Mouse (Mus musculus) G1E (cell line): ENCODE results near the gene Tfap4.

Experiments used
- CTCF ChIP-seq: IDR thresholded peaks from 2 replicates; pipeline ENCODE4 v1.5.1; 2012; ENCODE audit warnings: low read depth, low read length, inconsistent platforms, mixed read lengths
- GATA1 ChIP-seq: IDR thresholded peaks from 2 replicates; pipeline ENCODE4 v1.6.1; 2012; ENCODE audit warnings: borderline replicate concordance, low read length, inconsistent platforms, mixed read lengths
- POLR2AphosphoS5 ChIP-seq: IDR thresholded peaks from 2 replicates; pipeline ENCODE4 v1.6.1; 2012; ENCODE audit warnings: low read depth, low read length, inconsistent platforms; ENCODE audit not compliant: insufficient replicate concordance
- TAL1 ChIP-seq: conservative IDR thresholded peaks from 2 replicates; pipeline ENCODE4 v1.6.1; 2012; ENCODE audit warnings: low read depth, low read length, inconsistent platforms, mixed read lengths

DNA sequence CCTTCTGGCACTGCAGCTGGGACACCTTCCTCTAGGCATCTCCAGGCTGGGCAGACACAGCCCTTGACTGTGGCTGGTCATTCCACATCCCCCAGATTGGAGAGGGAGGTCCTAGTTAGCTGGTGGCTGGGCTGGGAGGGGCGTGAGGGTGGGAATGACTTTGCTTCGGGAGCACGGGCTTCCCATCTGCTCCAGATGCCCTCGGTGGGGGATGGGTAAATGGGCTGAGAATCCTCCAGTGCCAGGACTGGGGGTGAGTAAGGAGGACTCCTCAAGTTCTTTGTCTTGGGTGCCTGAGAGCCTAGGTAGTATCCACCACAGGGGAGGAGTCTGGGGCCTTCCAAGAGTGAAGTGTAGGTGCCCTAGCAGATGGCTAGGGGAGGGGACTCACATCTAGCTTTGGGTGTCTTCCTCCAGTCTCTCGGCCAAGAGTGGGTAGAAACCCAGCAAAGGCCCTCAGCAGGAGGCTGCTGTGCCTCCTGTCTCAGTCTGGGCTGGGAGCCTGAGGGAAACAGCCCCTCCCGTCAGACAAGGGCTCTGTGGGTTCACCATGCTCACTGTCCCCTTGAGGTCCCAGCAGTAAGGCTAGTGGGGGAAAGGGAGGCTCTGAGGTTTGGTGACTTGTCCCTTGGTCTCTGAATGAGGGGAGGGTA, 39.4 kb upstream of the Tfap4 start:
- TF ChIP-seq CTCF (no peak), GATA1 (no peak), POLR2AphosphoS5 (no peak), TAL1 (no peak)
